Mouse (Mus musculus) frontal cortex, postnatal 36 days (tissue): ENCODE data around the gene Sh3rf3.

Source experiments
- DNase-seq, 2 experiments: peaks; one replicate each; pipeline ENCODE4 v3.0.0; 2022; ENCODE audit warnings: low spot score in 2 of 2

Gene Sh3rf3

GRCm38 (mm10) chr10:58848536-58848935 lies 35.4 kb downstream of the Sh3rf3 start:
- DNase-seq, result no peak

- DNase-seq, result no peak
Observed at GRCm38 (mm10) chr10:58854548-58855198, 41.5 kb downstream of the Sh3rf3 start.

DNA sequence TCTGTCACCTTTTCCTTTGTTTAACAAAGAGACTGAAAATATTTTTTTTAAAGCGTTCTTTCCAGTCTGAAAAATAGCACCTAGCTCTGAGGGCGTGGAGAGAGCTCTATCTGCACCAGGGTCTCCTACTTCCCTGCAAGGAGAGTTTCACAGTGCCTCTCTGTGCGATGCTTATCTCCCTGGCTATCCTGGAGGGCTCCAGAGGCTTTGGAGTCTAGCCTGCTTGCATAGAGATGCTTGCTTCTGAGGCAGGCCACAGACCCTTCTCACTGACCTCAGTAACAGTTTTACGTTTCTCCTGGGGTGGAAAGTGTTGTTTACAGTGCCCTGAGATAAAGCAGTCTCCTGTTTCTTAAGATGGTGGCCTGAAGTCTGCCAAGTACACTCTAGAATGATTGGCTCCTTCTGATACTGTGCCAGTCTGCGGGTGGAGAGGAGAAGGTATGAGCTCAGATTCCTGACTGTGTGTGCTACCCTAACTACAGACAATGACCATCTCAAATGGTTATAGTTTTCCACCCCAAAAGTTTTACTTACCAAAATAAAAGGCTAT lies 42.1 kb downstream of the Sh3rf3 start:
- DNase-seq, result no peak

GRCm38 (mm10) chr10:58855814-58856213 lies 42.7 kb downstream of the Sh3rf3 start:
- DNase-seq, result no peak

GRCm38 (mm10) chr10:58856742-58857141 lies 43.6 kb downstream of the Sh3rf3 start:
- no peak for DNase-seq

GRCm38 (mm10) chr10:58864735-58865134 lies 51.6 kb downstream of the Sh3rf3 start:
- no peak for DNase-seq

- no peak for DNase-seq
Observed at GRCm38 (mm10) chr10:58867536-58867935, 54.4 kb downstream of the Sh3rf3 start.

DNA sequence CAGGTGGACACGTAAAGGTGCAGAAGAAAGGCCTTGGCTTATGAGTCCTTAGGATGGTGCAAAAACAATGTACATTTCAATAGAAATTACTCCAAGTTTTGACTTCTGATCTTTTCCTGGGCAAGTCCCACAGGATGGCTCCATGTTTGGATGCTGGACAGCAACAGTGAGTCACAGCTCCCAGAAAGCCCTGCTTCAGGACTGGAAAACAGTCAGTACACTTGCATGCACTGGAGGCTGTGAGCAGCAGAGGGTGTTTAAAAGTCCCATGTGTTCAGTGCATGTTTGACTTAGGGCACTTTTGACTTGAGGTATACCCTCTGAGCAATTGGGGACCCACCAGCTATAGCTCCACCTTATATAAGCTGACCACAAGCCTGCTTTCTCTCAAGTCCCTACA lies 56.7 kb downstream of the Sh3rf3 start:
- no peak for DNase-seq

DNA sequence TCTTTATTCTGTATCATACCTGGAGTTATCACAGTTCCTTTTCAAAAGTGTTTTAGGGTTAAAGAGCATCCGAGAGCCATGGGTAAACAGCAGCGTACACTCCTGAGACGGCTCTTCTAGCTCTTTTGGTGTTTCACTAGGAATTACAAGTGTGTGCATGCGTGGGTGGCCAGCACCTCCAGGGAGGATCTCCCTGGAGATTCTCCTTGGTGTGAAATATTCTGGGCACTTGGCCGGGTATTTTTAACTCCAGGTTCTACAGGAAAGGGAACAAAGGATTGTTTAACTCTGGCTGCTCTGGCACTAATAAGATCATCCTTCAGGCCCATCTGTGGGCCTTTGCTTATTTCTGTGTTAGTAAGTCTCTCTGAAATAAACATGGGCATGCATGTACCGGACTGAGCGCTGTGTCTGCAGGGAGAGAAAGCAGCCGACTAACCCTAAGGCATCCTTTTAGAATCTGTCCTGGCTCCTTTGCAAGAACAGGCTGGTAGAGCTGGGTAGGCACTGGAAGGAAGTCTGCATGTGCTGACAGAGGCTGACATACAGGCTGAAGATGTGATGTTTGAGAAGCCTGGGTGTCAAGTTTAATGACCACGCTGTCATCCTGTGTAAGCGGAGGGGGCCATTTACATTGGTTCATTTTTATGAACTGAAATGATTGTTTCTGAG lies 58.1 kb downstream of the Sh3rf3 start:
- peak; percentile 55 to 81 for DNase-seq

- DNase-seq, result no peak
Observed at GRCm38 (mm10) chr10:58871821-58872577, 58.8 kb downstream of the Sh3rf3 start.

- DNase-seq, result no peak
Observed at GRCm38 (mm10) chr10:58877835-58878234, 64.7 kb downstream of the Sh3rf3 start.

DNA sequence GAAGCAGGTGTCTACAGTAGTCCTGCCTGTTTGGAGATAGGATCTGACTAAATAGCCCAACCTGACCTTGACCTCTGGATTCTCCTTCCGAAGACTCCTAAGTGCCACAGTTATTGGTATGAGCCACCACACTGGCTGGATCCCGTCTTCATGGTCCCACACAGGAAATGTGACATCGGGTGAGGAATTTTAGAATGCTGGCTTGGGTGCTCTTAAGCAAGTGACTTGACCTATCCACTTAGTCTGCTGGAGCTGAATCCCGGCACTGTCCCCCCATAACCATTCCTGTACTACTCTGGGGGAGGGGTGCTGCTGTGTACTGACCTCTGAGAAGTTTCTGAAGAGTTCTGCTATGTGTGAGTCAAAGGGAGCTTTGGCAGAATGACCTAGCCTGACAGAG lies 65.5 kb downstream of the Sh3rf3 start:
- no peak for DNase-seq

GRCm38 (mm10) chr10:58882741-58883140 lies 69.6 kb downstream of the Sh3rf3 start:
- no peak for DNase-seq

DNA sequence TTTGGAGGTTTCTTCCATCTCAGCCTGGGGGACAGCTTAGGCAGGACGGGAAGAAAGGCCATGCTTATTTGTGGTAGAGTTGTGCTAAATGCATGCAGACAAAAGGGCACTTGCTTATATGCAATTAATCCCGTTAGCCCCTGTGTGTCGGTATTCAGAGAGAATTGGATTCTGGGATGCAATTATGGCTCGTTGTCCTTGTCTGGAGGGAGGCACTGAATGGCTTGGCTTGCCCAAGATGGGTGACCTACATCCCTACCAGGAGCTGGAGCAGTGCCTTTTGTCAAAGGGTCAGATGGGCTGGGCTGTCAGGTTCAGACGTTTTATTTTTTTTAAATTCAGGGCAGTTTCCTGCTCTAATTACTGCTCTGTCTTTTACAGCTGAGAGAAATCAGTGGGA lies 72.2 kb downstream of the Sh3rf3 start:
- DNase-seq, result no peak

DNA sequence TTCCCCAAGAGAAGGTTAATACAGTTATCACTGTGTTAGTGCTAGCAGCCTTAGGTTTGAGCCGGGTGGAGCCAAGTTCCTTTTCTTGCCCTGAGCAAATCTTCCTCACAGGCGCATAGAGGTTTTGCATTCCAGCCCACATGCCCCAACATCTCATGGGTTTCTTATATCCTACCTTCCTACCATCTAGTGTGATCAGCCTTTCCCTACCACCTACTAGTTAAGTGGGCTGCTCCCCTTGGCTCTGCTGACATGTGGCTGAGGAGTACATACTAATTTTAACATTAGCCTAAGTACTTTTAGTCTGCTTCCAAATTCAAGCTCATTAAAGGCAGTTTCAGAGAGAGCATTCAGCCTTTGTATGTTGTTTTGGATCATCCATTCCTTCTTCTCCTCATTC lies 72.7 kb downstream of the Sh3rf3 start:
- DNase-seq, result no peak

DNA sequence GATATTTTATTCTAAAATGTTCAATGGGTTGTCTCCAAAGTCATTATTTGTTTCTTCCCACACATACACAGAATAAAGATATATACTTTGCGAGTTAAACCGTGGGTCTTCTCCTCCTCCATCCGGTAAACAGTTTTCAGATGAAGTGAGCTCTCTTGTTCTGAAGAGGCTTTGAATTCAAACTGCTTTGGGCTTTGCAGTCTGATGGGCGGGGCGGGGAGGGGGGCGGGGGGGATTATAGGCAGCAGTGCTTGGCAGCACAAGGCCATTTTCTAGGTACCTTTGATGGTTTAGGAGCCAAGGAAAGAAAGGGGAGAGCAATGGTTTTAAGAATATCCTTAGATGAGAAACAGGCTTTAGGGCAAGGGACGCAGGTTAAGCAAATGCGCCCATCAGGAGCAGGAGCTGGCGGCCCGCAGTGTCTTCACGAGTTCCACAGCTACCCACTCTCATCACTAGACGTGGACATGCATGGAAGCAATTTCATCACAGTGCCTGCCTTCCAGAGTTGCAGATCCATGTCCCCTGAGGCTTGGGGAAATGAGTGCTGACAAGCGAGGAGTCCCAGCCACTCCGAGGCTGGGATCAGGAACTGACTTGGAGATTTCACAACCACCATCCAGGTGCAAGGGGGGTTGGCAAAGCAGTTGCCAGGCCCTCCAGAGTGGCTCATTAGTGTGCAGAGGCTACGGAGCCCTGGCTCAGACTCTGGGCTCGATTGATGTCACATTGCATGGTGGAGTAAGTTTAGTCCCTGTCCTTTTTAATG lies 77.7 kb downstream of the Sh3rf3 start:
- DNase-seq, result no peak

- DNase-seq, result no peak
Observed at GRCm38 (mm10) chr10:58895431-58895830, 82.3 kb downstream of the Sh3rf3 start.

DNA sequence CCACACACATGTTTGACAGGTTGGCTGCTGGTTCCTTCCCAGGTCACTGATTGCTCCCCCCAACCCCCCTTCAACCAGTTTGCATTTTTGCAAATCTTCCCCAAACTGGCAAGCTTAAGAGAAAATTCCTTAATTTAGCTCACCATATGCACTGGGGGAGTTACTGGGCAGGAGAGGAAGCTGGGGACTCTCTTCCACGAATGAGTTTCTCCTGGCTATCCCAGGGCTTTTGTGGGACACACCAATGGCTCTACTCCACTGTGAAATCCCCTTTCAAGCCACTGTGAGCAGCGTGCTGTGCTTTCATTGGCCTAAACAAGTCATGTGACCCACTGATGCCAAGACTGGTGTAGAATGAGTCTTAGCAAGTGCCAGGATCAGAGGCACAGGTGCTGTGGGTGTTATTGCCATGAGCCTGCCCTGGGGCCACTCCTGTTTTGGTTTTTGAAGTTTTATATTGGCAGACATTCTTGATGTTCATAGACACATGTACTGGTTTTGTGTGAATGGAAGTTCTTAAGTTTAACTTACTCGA lies 83.9 kb downstream of the Sh3rf3 start:
- DNase-seq, result no peak

DNA sequence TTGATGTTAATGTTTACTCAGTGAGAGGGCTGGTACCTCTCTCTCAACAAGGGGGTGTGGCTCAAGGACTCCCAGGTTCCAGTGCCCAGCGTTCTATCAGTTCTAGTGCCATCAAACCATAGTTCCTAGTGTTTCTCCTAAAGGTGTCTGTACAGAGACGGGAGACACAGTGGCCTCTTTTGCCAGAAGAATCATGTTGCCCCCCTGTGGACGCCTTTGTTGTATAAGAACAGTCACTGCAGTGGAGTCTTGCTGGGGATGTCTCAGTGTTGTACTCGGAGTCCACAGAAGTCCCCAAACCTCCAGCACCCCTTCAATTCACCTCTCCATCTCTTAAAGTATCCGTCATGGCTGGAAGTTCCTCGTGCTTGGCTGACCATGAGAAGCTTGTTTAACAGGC lies 92.1 kb downstream of the Sh3rf3 start:
- DNase-seq, result no peak

- no peak for DNase-seq
Observed at GRCm38 (mm10) chr10:58907001-58907443, 93.9 kb downstream of the Sh3rf3 start.

GRCm38 (mm10) chr10:58908451-58908850 lies 95.3 kb downstream of the Sh3rf3 start:
- DNase-seq, result no peak
